Mouse (Mus musculus) heart, embryonic 14.5 days (tissue): Measurements from ENCODE around the gene Efna2. TPM values are rescaled to one million over a fixed set of nuclear protein-coding genes. Genes with fewer than 3 reads are reported as not detected.

Source experiments
- ATAC-seq: fragments of 200-750 bp; cut with Nextera tagmentation; 2 replicates; pipeline ENCODE4 v1.8.0; 2017; ENCODE audit warnings: low read depth, moderate TSS enrichment; ENCODE audit not compliant: insufficient number of reproducible peaks, insufficient read depth, low FRiP score
- H3K27ac ChIP-seq, 2 experiments: fragments of 200-500 bp in 1 of 2; fragments of 300-500 bp in 1 of 2; sonication (generic) in 1 of 2; replicated peaks in 1 of 2; 2 replicates each; pipeline ENCODE4 v1.5.1; 2012 to 2014; ENCODE audit warnings: low read depth in 2 of 2, low read length in 2 of 2, control low read depth in 1 of 2, mild to moderate bottlenecking in 1 of 2, mixed read lengths in 1 of 2; ENCODE audit not compliant: control insufficient read depth in 1 of 2, insufficient read depth in 1 of 2
- H3K27me3 ChIP-seq: fragments of 300-500 bp; sonication (generic); 2 replicates; pipeline ENCODE4 v1.6.1; 2014; ENCODE audit warnings: mild to moderate bottlenecking, low read length, control low read depth; ENCODE audit not compliant: control insufficient read depth, insufficient read depth
- H3K36me3 ChIP-seq: fragments of 300-500 bp; sonication (generic); 2 replicates; pipeline ENCODE4 v1.6.1; 2014; ENCODE audit warnings: mild to moderate bottlenecking, control low read depth, low read length, mixed read lengths; ENCODE audit not compliant: control insufficient read depth, insufficient read depth
- H3K4me1 ChIP-seq, 2 experiments: fragments of 200-500 bp in 1 of 2; fragments of 300-500 bp in 1 of 2; sonication (generic) in 1 of 2; 2 replicates each; pipeline ENCODE4 v1.6.1; 2012 to 2014; ENCODE audit warnings: low read length in 2 of 2, control low read depth in 1 of 2, mixed read lengths in 1 of 2; ENCODE audit not compliant: control insufficient read depth in 2 of 2, insufficient read depth in 2 of 2
- H3K4me2 ChIP-seq: fragments of 300-500 bp; sonication (generic); 2 replicates; pipeline ENCODE4 v1.6.1; 2014; ENCODE audit warnings: mild to moderate bottlenecking, low read length
- H3K4me3 ChIP-seq, 2 experiments: fragments of 200-500 bp in 1 of 2; fragments of 300-500 bp in 1 of 2; sonication (generic) in 1 of 2; 2 replicates each; pipeline ENCODE4 v1.5.1; 2012 to 2014; ENCODE audit warnings: low read length in 2 of 2, mild to moderate bottlenecking in 2 of 2, control low read depth in 1 of 2, low read depth in 1 of 2, moderate library complexity in 1 of 2; ENCODE audit not compliant: control insufficient read depth in 1 of 2, insufficient read depth in 1 of 2
- H3K9ac ChIP-seq: fragments of 300-500 bp; sonication (generic); 2 replicates; pipeline ENCODE4 v1.6.1; 2014; ENCODE audit warnings: mild to moderate bottlenecking, low read length
- H3K9me3 ChIP-seq: fragments of 300-500 bp; sonication (generic); 2 replicates; pipeline ENCODE4 v1.6.1; 2016; ENCODE audit warnings: low read length, control low read depth; ENCODE audit not compliant: control insufficient read depth
- WGBS: fragments of 180-500 bp; shearing (Covaris S2); extraction: QIAGEN DNeasy Blood & Tissue Kit; methylation state at CpG from one replicate; pipeline ENCODE4 v1.1.7; 2014; 5-methylcytosine and 5-hydroxymethylcytosine counted together
- polyA plus RNA-seq: library from polyadenylated mRNA; unstranded; fragments of >200 nt; fragmentation: Nextera tagmentation; extraction: Ambion mirVana; gene quantifications from 2 replicates; pipeline ENCODE4 v1.2.1, GENCODE M21; 2014

The Efna2 gene
- 8.4 and 10.1 TPM in 2 replicates for polyA plus RNA-seq

- H3K9ac ChIP-seq: peak within 1 kb of the TSS; percentile 85
- ATAC-seq: peak; percentile 50
- H3K27ac ChIP-seq: peak within 1 kb of the TSS; percentile 30 to 55
- H3K9me3 ChIP-seq: no peaks in the 10 kb centered on the region
- 1% methylated on average over 97 of the region's 106 CpGs for WGBS
- peak within 1 kb of the TSS; percentile 73 for H3K4me2 ChIP-seq
- H3K4me1 ChIP-seq: peaks cover 12 to 19% of the 10 kb centered on the region in 2 experiments
- peak within 1 kb of the TSS; percentile 58 to 82 for H3K4me3 ChIP-seq
- H3K27me3 ChIP-seq: 0 out of 2 replicates have a peak, but pooled peaks cover 3% of the 10 kb centered on the region
- H3K36me3 ChIP-seq: no peaks in the 10 kb centered on the region
Measured at GRCm38 (mm10) chr10:80179068-80180051, at the start of gene Efna2. Efna2 (plus strand) TSS chr10:80179482.

- Histone ChIP-seq H3K27ac (no peak overlapping the region), H3K4me1 (peaks cover 9 to 15% of the 10 kb centered on the region in 2 experiments), H3K4me3 (no peak overlapping the region), H3K36me3 (peaks cover 79% of the 10 kb centered on the region), H3K4me2 (no peak overlapping the region), H3K27me3 (no peaks in the 10 kb centered on the region), H3K9me3 (no peaks in the 10 kb centered on the region), H3K9ac (no peak overlapping the region)
- ATAC-seq: no peak
- 94% methylated on average over 9 of the region's 9 CpGs for WGBS
Measured at GRCm38 (mm10) chr10:80129846-80130245, 49.4 kb upstream of the Efna2 start.

GRCm38 (mm10) chr10:80130403-80131031 is 48.8 kb upstream of the Efna2 start:
- H3K4me2 ChIP-seq: no peak overlapping the region
- 0 out of 2 replicates have a peak, but pooled peaks cover 4% of the 10 kb centered on the region for H3K27me3 ChIP-seq
- H3K27ac ChIP-seq: no peak overlapping the region
- H3K4me1 ChIP-seq: peaks cover 9 to 15% of the 10 kb centered on the region in 2 experiments
- peaks cover 73% of the 10 kb centered on the region for H3K36me3 ChIP-seq
- no peak overlapping the region for H3K4me3 ChIP-seq
- no peaks in the 10 kb centered on the region for H3K9me3 ChIP-seq
- no peak overlapping the region for H3K9ac ChIP-seq
- 85% methylated on average over 18 of the region's 18 CpGs for WGBS
- ATAC-seq: no peak

GRCm38 (mm10) chr10:80131316-80131951 is 47.8 kb upstream of the Efna2 start:
- Histone ChIP-seq H3K27me3 (peaks cover 12% of the 10 kb centered on the region; the same call in 1 of the 2 replicates), H3K4me1 (peaks cover 9 to 18% of the 10 kb centered on the region in 2 experiments), H3K4me3 (no peak overlapping the region), H3K36me3 (peaks cover 64% of the 10 kb centered on the region), H3K4me2 (peak overlapping the region; percentile 41), H3K9ac (no peak overlapping the region), H3K27ac (no peak overlapping the region), H3K9me3 (0 out of 2 replicates have a peak, but pooled peaks cover 3% of the 10 kb centered on the region)
- no peak for ATAC-seq
- WGBS: 25% methylated on average over 55 of the region's 55 CpGs

GRCm38 (mm10) chr10:80131952-80132350 is 47.3 kb upstream of the Efna2 start:
- Histone ChIP-seq H3K9ac (no peak overlapping the region), H3K36me3 (peaks cover 58% of the 10 kb centered on the region), H3K4me3 (no peak overlapping the region), H3K27me3 (peaks cover 17% of the 10 kb centered on the region; the same call in 1 of the 2 replicates), H3K4me2 (peak overlapping the region; percentile 41), H3K9me3 (0 out of 2 replicates have a peak, but pooled peaks cover 3% of the 10 kb centered on the region), H3K4me1 (peaks cover 11 to 23% of the 10 kb centered on the region in 2 experiments), H3K27ac (no peak overlapping the region)
- no peak for ATAC-seq
- WGBS: 49% methylated on average over 27 of the region's 27 CpGs

- H3K4me2 ChIP-seq: no peak overlapping the region
- H3K4me3 ChIP-seq: no peak overlapping the region
- peaks cover 30% of the 10 kb centered on the region for H3K27me3 ChIP-seq
- H3K27ac ChIP-seq: peak overlapping the region in 1 of 2 experiments; percentile 51; a peak in 2 of 4 replicates
- H3K4me1 ChIP-seq: peaks cover 18 to 37% of the 10 kb centered on the region in 2 experiments
- H3K9me3 ChIP-seq: 0 out of 2 replicates have a peak, but pooled peaks cover 3% of the 10 kb centered on the region
- H3K36me3 ChIP-seq: peaks cover 44% of the 10 kb centered on the region
- WGBS: 54% methylated on average over 8 of the region's 8 CpGs
- H3K9ac ChIP-seq: 0 out of 2 replicates have a peak overlapping the region, but pooled peaks have one; percentile 1
- ATAC-seq: peak; percentile 11; the same call in 1 of the 2 replicates
Measured at GRCm38 (mm10) chr10:80133226-80133849, 45.9 kb upstream of the Efna2 start.
